26 mouse cellular contexts compared by ENCODE assay signal in the genomic region with DNA sequence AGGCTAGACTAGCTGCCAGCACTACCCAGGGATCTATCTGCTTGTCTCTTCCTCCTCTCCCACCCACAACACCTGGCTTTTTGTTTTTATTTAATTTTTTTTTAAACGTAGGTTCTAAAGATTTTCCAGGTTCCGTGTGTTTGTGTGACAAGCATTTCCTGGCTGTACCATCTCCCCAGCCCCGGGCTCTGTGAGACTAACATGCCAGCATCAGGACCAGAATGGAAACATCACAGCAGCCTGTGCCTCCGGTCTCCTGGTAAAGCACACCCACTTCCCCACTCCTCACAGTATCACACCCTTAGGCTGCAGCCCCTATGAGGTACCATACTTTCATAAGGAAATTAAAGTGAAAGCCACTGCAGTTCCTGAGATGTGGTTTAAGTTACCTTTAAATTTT. TPM values are rescaled to one million over a fixed set of nuclear protein-coding genes. Genes with fewer than 3 reads are reported as not detected.
"Had no signal": no experiment of that assay in that cellular context is flagged by ENCODE, and none has a peak within 500 bp of the region (broad histone marks: within the 10 kb centered on the region; RNA-seq: fewer than 3 reads in every experiment).

No protein-coding gene starts in this region.

- H3K27me3 ChIP-seq: limb, embryonic 13.5 days; liver, embryonic 12.5 days; liver, embryonic 15.5 days; lung, embryonic 15.5 days; megakaryocyte, embryonic 14.5 days; midbrain, embryonic 12.5 days had no signal

- ATAC-seq: liver, embryonic 12.5 days; midbrain, embryonic 16.5 days had no signal

- H3K36me3 ChIP-seq: limb, embryonic 10.5 days; limb, embryonic 13.5 days; liver, embryonic 12.5 days; liver, embryonic 15.5 days; lung, embryonic 15.5 days; midbrain, embryonic 12.5 days had no signal

- H3K4me1 ChIP-seq: liver, embryonic 15.5 days had no signal

- DNase-seq: kidney, adult 18-20 months; kidney, adult 9 months; kidney, postnatal 14 days; kidney, postnatal 4 days; layer of hippocampus, adult 9-11 months; layer of hippocampus, postnatal 36 days; liver; lung, adult 18-20 months; lung, postnatal 10 days; right cerebral cortex, adult 18-20 months; right cerebral cortex, postnatal 14 days; right cerebral cortex, postnatal 4 days; thymus, adult 2 months; thymus, postnatal 14 days; thymus, postnatal 4 days had no signal

- H3K4me3 ChIP-seq: limb, embryonic 10.5 days; limb, embryonic 13.5 days; liver, embryonic 12.5 days; liver, embryonic 15.5 days; lung, embryonic 15.5 days; megakaryocyte, embryonic 14.5 days; midbrain, embryonic 12.5 days had no signal

- H3K27ac ChIP-seq: limb, embryonic 10.5 days; limb, embryonic 13.5 days; liver, embryonic 12.5 days; liver, embryonic 15.5 days; lung, embryonic 15.5 days; stomach, postnatal 0 days had no signal

- H3K9ac ChIP-seq: limb, embryonic 13.5 days; liver, embryonic 12.5 days; liver, embryonic 15.5 days; lung, embryonic 15.5 days; midbrain, embryonic 12.5 days had no signal

- H3K4me2 ChIP-seq: limb, embryonic 13.5 days; liver, embryonic 12.5 days; liver, embryonic 15.5 days; lung, embryonic 15.5 days; midbrain, embryonic 12.5 days had no signal

- H3K9me3 ChIP-seq: limb, embryonic 10.5 days; limb, embryonic 13.5 days; liver, embryonic 12.5 days; liver, embryonic 15.5 days; lung, embryonic 15.5 days; megakaryocyte, embryonic 14.5 days; midbrain, embryonic 12.5 days had no signal

RNA-seq across cellular contexts. Expression of a gene that starts 16.1 kb away (rescaled TPM):
- polyA plus RNA-seq: limb, embryonic 10.5 days; limb, embryonic 13.5 days; liver, embryonic 12.5 days; liver, embryonic 15.5 days; neural tube, embryonic 11.5 days; stomach, embryonic 14.5 days; stomach, postnatal 0 days had no signal
